Mouse (Mus musculus): Measurements from ENCODE around the gene Olfr1046.
"Not testable (repeated sequence)": the region's sequence is repeated elsewhere in the genome, so short reads cannot be mapped to it uniquely, and the experiment has no call there.

The Olfr1046 gene

DNA sequence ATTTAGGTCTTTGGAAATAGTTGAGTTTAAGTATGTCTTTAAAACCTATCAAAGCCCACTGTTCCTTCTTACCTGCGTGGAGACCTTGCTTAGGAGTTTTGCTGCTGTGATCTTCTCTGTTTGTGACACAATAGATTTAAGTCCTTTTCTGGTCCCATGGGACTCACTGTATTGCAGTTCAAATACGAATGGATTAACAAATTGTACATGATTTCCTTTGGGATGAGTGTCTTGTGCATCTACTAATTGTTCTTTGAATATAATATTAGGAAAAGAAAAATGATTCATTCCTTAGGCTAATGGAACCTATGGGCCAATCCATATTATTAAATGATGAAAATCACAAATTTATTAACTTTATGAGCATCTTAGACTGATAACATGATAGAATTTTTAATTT lies at the start of gene Olfr1046:
Gene Olfr1046 (minus strand): TSS at position 101 of the 400 bp plus-strand sequence.
- no peak for DNase-seq

DNA sequence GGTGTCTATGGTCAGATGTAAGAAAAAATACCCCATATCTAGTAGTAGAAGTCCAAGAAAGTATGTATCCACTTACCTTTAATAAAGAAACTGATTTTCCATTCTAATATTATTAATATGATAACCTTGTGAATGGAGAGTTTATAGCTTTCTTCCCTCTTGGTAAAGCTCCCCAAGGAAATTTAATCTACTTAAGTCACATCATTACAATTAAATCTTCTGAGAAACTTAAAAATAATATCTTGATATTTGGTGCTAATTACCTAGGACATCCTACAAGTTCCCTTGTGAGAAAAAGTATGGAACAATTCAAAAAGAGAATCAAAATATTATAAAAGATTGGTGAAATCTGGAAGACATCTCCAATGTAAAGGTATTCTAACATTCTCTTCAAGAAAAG lies 39.1 kb upstream of the Olfr1046 start, which contains the start of gene Olfr1049:
Gene Olfr1049 (minus strand): TSS at position 101 of the 400 bp plus-strand sequence.
- not testable (repeated sequence) for DNase-seq

DNA sequence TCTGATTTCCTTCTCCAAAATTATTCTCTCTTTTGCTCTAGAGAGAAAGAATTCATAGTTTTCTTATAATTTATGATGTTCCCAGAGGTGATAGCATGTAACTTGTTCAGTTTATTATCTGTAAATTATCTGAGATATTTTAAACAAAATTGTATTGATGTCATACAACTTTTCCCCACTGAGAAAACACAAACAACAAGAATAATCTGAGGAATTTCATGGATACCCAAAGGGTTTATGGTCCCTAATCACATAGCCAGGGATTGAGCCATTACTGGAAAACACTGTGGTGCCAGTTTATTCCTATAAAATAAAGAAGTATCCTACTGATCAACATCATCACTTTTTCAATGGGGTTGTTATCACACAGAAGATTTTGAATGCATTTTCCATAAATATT lies 21.1 kb upstream of the Olfr1046 start, which contains the start of gene Olfr1048:
Gene Olfr1048 (minus strand): TSS at position 101 of the 400 bp plus-strand sequence.
- DNase-seq, result no peak

DNA sequence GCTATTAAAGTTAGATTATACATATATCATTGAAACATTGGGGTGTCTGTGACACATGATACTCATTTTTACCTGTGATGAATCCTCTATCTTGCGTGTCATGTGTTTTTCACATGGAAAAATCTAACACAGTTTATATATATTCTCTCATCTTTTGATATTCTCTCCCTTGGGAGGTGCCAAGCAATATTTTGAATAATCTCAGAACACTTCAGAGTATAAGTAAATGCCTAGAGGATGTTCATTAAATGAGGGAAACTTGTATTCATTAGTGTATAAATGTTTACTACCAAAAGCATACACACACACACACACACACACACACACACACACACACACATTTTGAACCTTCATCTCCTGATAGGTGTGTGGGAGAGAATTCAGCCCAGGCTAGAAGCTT lies 12.2 kb upstream of the Olfr1046 start, which contains the start of gene Olfr1047:
Gene Olfr1047 (minus strand): TSS at position 101 of the 400 bp plus-strand sequence.
- no peak for DNase-seq

DNA sequence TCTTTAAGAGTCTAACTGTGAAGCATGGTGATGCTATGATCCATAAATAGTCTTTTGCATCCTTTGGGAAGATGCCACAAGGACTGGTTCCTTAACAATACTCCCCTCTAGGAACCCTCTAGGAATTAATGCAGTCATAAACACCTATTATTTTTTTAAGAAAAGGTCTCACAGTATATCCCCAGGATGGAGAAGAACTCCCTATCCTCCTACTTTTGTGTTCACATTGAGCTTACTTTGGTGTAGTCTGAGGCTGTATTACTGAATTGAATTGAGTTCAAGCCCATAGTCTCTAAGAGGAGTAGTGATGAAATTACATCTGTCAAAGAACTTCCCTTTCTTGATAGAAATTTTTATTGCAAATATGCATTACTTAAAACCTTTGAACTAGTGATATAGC lies 16.2 kb downstream of the Olfr1046 start, which contains the start of gene Olfr1045:
Gene Olfr1045 (minus strand): TSS at position 101 of the 400 bp plus-strand sequence.
- no peak for DNase-seq

DNA sequence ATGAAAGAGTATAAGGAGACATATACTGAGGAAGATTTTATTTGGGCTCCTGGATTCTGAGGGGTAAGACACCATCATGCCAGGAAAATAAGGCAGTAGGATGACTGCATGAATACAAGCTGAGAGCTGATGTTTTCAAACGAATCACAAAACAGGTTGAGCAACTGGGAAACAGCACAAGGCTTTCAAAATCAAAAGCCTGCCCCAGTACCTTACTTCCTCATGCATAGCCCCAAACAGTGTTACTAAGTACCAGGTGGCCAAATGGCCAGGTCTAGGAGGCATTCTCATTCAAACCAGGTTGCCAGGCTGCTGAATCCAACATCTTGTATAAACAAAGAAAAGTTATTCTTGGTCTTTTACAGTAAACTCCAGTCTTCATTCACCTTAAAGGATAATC lies 23.3 kb downstream of the Olfr1046 start:
- DNase-seq, result no peak

DNA sequence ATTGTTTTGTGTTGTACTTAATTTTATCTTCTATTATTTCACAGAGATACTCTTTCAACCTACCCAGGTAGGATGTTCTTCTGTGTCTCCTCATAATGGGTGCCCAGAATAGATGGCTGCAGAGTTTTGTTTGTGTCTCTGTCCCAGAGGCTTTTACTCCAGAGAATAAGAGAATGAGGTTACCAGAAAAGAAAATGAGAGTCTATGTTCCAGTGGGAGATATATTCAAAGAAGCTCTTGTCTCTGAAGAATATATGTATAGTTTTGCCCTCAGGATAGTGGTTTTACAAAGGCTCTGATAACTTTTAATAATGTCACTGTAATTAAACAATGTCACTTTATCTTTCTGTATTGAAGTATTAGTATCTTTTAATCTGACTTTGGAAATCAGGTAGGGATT lies 33.5 kb downstream of the Olfr1046 start, which contains the start of gene Olfr52:
Gene Olfr52 (minus strand): TSS at position 101 of the 400 bp plus-strand sequence.
- no peak for DNase-seq

DNA sequence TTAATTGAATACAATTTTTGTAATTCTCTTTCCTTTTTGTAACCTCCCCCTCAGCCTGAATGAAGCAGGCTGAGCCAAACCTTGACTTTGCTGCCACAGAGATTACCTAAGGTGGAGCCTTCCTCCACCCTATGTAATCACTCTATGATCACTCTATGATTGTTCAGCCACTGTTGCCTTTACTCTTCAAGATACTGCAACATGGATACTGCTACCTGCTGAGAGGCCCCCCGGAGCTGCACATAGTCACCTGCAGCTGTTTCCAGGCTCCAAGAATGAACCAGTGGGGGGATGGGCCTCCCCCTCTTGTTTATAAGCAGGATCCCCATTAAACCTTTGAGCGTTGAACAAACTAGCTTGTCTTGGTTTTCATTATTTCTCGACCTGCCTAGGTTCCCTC lies 39.2 kb downstream of the Olfr1046 start:
- DNase-seq, result no peak

DNA sequence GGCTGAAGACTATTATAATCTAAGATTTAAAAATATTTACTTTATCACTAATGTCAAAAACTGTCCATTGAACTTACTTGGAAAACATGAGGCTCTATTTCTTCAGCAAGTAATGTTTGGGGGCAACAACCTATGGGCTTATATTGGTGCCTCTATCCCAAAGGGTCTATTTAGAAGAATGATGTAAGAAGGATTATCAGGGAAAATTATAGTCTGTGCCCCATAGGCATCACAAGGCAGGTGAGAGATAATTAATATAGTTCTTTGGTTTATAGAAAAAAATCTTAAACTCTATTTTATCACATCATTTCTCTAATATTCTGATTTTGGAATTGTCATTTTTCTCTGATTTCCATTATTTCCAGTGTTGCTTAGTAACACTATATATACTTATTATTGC lies 41.4 kb downstream of the Olfr1046 start, which contains the start of gene Olfr1044:
Gene Olfr1044 (minus strand): TSS at position 101 of the 400 bp plus-strand sequence.
- DNase-seq, result no peak

DNA sequence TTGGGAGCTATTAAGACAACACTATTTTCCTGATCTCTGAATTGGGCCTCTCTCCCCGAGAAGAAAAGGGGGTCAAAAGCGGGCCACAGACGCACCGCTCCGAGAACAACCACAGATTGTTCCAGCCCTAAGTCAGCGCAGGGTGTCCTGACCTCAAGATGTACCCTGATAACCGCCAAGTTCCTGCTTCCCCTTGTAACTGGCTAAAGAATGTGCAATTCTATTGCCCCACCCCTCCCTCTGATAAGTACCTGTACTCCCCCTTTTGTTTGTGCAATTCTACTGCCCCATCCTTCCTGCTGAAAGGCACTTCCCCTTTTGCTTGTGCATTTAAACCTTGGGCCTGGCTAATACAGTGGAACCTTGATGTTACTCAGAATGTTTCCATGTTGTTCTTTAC lies 43.7 kb downstream of the Olfr1046 start:
- DNase-seq, result not testable (repeated sequence)

DNA sequence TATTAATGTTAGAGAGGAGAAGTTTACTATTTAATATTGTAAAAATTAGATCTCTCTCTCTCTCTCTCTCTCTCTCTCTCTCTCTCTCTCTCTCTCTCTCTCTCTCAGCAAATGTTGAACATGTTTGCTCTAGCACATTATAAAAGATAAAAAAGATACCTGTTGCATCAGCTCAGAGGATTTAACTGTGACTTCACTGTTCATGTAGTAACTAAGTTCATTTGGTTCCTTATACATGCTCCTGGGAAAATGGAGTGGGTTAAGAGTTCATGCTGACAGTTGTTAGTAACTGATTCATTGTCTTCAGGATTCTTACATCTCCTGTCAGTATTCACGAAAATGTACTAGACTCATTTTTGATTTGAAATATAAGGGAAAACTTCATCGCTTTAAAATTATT lies 51.7 kb downstream of the Olfr1046 start, which contains the start of gene Olfr1043:
Gene Olfr1043 (minus strand): TSS at position 101 of the 400 bp plus-strand sequence.
- no peak for DNase-seq

All from thymus, adult 18-20 months (tissue).